Mouse (Mus musculus) MEL (cell line): ENCODE data around the gene Eif1ad.

Experiments used
- CTCF ChIP-seq, 3 experiments: IDR thresholded peaks in 2 of 3; conservative IDR thresholded peaks in 1 of 3; 2 replicates each; pipeline ENCODE4 v1.5.1; 2011 to 2012; ENCODE audit warnings: low read length in 3 of 3, low read depth in 2 of 3, mild to moderate bottlenecking in 2 of 3, improper control_type of control experiment in 1 of 3, inconsistent platforms in 1 of 3, mixed read lengths in 1 of 3, moderate library complexity in 1 of 3; ENCODE audit not compliant: control insufficient read depth in 1 of 3, insufficient read depth in 1 of 3, poor library complexity in 1 of 3, severe bottlenecking in 1 of 3
- HCFC1 ChIP-seq: IDR thresholded peaks from 2 replicates; pipeline ENCODE4 v1.6.1; 2012; ENCODE audit warnings: low read depth, mild to moderate bottlenecking, inconsistent platforms, low read length, improper control_type of control experiment, moderate library complexity
- POLR2AphosphoS2 ChIP-seq: IDR thresholded peaks from 2 replicates; pipeline ENCODE4 v1.6.1; 2011; ENCODE audit warnings: low read length, improper control_type of control experiment
- SIN3A ChIP-seq: IDR thresholded peaks from 2 replicates; pipeline ENCODE4 v1.6.1; 2012; ENCODE audit warnings: low read length, improper control_type of control experiment, inconsistent platforms
- UBTF ChIP-seq: IDR thresholded peaks from 2 replicates; pipeline ENCODE4 v1.6.1; 2012; ENCODE audit warnings: low read depth, mild to moderate bottlenecking, inconsistent platforms, low read length, improper control_type of control experiment, moderate library complexity, borderline replicate concordance; ENCODE audit not compliant: insufficient read depth

DNA sequence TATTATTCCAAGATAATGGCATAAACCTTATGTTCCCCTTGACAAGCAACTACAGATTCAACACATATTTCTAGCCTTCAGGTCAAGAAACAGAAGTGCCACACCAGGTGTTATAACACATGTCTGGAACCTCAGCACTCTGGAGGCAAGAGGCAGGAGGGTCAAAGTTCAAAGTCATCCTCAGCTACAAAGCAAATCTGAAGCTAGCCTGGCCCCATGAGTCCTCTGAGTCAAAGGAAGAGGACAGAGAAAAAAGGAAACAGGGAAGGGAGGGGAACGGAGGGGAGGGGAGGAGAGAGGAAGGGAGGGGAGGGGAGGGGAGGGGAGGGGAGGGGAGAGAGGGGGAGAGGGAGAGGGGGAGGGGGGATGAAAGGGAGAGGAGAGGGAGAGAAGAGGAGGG, 10.5 kb upstream of the Eif1ad start:
- TF ChIP-seq UBTF (no peak), POLR2AphosphoS2 (no peak), SIN3A (no peak), CTCF (IDR thresholded peaks at IDR 0.05 in 2 of 3, conservative IDR thresholded peaks at IDR 0.05 in 1 of 3; ENCODE audit: control insufficient read depth in 1 of 3, insufficient read depth in 1 of 3, low read depth in 2 of 3, low read length in 3 of 3, poor library complexity in 1 of 3, severe bottlenecking in 1 of 3) (no peak), HCFC1 (no peak)
